Mouse (Mus musculus): Measurements from ENCODE around the gene Nav3.

DNA sequence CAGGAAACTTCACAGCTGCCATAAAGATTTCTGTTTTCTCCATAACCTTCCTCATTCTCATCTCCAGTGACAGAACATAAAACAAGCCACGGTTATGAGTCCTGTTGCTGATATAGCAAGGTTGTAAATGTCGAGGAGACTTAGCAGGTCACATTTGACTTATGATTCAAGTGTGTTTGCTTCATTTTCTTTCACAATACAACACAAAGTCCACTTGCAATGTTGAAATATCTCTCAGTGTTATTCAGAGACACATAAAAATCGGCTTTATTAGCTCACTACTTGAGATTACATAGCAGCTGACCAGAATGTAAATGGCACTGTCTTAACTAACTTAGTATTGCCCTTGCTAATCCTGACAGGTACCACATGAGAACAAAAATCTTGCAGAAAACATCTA is 482.5 kb downstream of the Nav3 start:
- TF ChIP-seq CTCF (IDR thresholded peaks at IDR 0.05; ENCODE audit: low read depth) (no peak), EP300 (IDR thresholded peaks at IDR 0.05; ENCODE audit: low read depth) (no peak)
